Mouse (Mus musculus) heart, adult 18-20 months (tissue): ENCODE results near the gene Rgs5. TPM values are rescaled to one million over a fixed set of nuclear protein-coding genes. Genes with fewer than 3 reads are reported as not detected.

Experiments
- DNase-seq, 2 experiments: peaks; one replicate each; pipeline ENCODE4 v3.0.0; 2021 to 2022; ENCODE audit warnings: mixed read lengths in 1 of 2
- long read RNA-seq, 2 experiments: library from polyadenylated mRNA; stranded (forward); transcript quantifications; one replicate each; pipeline ENCODE4 v2.0.0; 2021
- total RNA-seq, 2 experiments: library from RNA; stranded (reverse); gene quantifications; 2 replicates each; pipeline ENCODE4 v1.2.3; 2021

Gene Rgs5
- total RNA-seq: 100 to 1,000 TPM; 266 to 304 TPM
- long read RNA-seq, experiment 1, full-length matches to known transcripts: 166 of 209 reads
- long read RNA-seq, experiment 1, partial matches to known transcripts: 37 of 209 reads
- long read RNA-seq, experiment 1, other reads (novel, unspliced or antisense): 6 of 209 reads
- long read RNA-seq, experiment 2, full-length matches to known transcripts: 63 of 85 reads
- long read RNA-seq, experiment 2, partial matches to known transcripts: 22 of 85 reads
- long read RNA-seq, experiment 2, other reads (novel, unspliced or antisense): 0 of 85 reads

- DNase-seq: peak; percentile 39 to 68
Observed at GRCm38 (mm10) chr1:169655256-169655655, at the start of gene Rgs5. Gene Rgs5, plus strand, starts transcription at chr1:169655501.

- DNase-seq: no peak
Observed at GRCm38 (mm10) chr1:169606164-169606563, 49.1 kb upstream of the Rgs5 start.

GRCm38 (mm10) chr1:169629738-169630137 is 25.6 kb upstream of the Rgs5 start:
- no peak for DNase-seq

DNA sequence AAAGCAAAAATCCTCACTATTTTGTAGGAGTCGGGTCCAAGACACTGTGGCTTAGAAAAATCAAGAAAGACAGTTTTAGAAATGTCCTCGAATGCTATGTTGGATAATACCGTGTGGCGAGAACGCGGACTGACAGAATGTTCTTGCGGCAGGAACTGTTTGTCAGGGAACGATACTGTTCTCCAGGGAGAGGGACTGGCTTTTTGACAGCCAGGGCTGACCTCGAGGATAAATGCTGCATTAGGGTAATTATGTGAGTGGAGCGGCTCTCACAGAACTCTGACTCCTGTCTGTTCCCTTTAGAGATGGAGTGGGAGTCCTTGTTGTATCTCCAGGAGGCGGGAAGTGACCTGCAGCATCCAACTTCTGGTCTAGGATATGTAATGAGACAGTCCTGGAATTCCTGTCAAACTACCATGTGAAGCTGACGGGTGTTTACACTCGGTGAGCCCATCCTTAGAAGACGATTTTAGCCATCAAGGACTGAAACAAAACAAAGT is 18.0 kb upstream of the Rgs5 start:
- DNase-seq: peak; percentile 39 to 59

- DNase-seq: no peak
Observed at GRCm38 (mm10) chr1:169644884-169645653, 10.2 kb upstream of the Rgs5 start.

DNA sequence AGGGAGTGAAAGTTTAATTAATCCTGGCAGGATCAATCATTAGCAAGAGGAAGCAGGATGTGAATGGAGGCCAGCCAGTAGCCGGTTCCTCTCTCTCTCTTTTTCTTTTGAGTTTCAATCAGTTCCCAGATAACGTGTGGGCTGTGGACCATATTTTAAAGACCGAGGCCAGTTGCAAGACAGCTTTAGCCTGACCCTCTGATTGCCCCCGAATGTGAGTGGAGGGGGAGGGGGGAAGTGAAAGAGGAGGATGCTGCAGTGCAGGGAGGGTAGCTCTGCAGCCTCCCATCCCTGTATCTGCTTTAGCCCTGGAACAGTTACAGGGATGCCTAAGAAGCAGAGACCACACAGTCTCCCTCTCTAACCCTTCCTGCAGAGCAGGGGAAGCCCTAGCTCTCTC is 4.2 kb downstream of the Rgs5 start:
- DNase-seq: no peak

- no peak for DNase-seq
Observed at GRCm38 (mm10) chr1:169667328-169667727, 12.0 kb downstream of the Rgs5 start.

GRCm38 (mm10) chr1:169670705-169671104 is 15.4 kb downstream of the Rgs5 start:
- DNase-seq: peak in 1 of 2 experiments; percentile 35

- peak in 1 of 2 experiments; percentile 13 for DNase-seq
Observed at GRCm38 (mm10) chr1:169671801-169672200, 16.5 kb downstream of the Rgs5 start.

GRCm38 (mm10) chr1:169672272-169672671 is 17.0 kb downstream of the Rgs5 start:
- peak in 1 of 2 experiments; percentile 13 for DNase-seq

DNA sequence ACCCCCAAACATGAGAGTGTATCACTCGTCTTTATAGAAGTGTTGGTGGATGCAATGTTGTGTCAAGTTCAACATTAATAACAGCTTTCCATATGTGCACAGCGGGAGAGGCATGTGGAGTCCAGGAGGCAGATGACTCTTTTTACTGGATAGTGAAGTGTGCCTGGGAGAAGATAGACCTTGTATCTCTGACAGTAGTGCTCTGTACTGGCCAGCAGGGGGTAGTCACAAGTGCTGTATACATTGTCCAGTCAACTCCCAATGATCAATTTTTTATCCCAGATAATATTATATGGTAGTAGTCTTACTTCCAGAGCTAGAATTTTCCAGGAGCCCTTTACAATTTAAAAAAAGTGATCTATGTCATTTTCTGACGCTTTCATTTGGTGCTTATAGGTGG is 18.8 kb downstream of the Rgs5 start:
- no peak for DNase-seq

DNA sequence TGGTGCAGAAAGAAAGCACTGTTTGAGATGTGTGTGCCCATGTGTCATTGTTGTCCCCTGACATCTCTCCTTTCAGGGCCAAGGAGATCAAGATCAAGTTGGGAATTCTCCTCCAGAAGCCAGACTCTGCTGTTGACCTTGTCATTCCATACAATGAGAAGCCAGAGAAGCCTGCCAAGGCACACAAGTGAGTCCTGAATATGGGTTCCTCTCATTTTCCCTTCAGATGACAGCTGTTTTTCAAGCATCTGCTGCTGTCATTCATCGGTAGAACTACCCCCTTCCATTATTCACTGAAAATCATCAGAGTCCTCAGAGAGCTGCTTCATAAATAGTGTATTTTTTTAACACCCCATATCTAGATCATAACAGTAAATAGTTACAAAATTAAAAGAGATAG is 21.4 kb downstream of the Rgs5 start:
- DNase-seq: no peak

DNA sequence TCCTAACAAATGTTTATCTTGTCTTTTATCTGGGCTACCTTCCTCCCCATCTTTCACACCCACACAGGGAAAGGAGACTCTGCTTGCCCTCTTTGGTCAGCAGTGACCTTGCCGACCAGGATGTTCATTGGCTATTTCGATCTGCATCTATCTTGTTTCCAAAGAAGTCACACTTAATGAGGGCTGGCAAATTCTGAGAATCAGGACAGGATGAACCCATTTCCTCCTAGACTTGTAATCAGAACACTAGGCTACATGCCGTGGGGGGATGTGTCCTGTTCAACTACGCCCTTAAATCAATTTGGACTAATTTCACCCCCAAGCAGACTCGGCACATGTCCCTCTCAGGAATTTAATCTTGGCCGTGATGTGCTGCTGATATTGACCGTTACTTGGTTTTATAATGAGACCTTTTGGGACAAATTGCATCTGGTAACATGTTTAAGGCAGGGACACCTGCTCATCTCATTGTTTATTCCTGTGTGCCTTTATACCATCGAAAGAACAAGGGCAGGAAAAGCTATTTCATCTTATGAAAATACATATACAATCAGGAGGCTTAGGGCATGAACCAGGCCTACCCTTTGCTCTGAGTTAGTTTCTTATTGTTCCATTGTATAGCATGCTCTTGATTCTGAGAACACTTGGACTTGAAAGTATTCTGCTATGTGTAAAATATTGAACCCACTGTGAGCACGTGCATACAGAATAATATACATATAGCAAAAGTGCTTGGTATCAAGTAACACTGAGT is 25.3 kb downstream of the Rgs5 start:
- DNase-seq: no peak

GRCm38 (mm10) chr1:169682775-169683497 is 27.6 kb downstream of the Rgs5 start:
- DNase-seq: no peak

GRCm38 (mm10) chr1:169685257-169685656 is 30.0 kb downstream of the Rgs5 start:
- DNase-seq: peak; percentile 18 to 43

GRCm38 (mm10) chr1:169693040-169693439 is 37.7 kb downstream of the Rgs5 start:
- no peak for DNase-seq

DNA sequence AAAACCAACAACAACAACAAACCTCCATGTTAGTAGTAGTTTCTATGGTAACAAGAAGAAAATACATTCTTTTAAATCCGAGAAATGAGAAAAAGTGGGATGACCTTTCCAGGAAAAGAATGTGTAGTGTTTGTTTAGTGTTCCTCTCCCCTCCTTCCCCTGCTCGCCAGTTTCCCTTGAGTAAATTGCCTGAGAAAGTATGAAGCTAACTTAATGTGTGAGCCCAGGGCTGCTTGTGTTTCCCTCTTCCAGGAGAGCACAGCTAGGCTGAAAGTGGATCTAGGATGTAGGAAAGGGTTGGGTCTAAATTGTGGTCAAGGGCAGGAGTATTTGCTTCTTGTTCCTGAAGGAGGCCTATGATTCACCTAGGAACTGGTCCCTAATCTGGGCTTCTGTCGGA is 38.2 kb downstream of the Rgs5 start:
- DNase-seq: no peak

DNA sequence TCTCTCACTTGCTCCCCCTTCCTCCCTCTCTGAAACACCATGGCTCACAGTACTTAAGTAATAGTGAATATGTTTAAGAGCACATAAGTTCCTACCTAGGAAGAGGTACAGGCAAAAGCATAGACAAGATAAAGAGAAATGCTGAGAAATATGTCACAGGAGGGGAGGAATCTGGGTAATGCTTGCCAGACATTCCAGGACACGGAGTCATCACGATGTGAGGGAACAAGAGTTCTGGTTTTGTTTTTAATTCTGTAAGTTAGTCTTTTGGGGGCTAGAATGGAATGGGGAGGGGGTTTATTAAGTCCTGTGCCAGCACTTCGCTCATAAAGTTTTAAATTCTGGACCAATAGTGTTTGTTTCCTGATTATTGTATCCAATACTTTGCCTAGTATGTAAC is 40.1 kb downstream of the Rgs5 start:
- DNase-seq: no peak

DNA sequence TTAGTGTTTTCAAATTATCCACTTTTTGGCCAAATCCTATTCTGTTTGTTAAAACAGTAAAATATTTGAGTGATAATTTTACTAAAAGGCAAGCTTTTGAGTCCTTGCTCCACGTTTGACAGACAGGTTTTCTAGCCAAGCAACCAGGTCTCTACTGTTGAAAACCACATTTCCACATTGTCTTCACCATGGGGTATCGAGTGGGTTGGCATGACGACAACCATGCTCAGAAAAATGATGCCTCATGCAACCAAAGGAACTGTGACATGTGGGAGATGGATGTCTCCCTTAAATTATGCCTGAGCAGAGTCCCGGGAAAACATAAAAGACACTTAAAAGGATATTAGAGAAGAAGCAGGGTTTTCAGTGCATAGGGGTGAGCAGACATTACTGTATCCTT is 41.9 kb downstream of the Rgs5 start:
- DNase-seq: no peak

GRCm38 (mm10) chr1:169699184-169699583 is 43.9 kb downstream of the Rgs5 start:
- no peak for DNase-seq

GRCm38 (mm10) chr1:169704395-169705087 is 49.2 kb downstream of the Rgs5 start:
- DNase-seq: no peak
